Mouse (Mus musculus): ENCODE measurements around the gene Bcl2l14. TPM values are rescaled to one million over a fixed set of nuclear protein-coding genes. Genes with fewer than 3 reads are reported as not detected.
A peak's percentile ranks its signal among the peaks of the same experiment; 100 is the strongest.

Gene Bcl2l14
- polyA plus RNA-seq (2014; fragmentation: Nextera tagmentation; extraction: Ambion mirVana): 0.24 and 0.33 TPM in 2 replicates

GRCm38 (mm10) chr6:134396018-134396417 is at the start of gene Bcl2l14:
Bcl2l14 (plus strand) TSS chr6:134396318.
- Histone ChIP-seq H3K4me3 (ENCODE audit: low read depth, low read length) (no peak within 1 kb of the TSS), H3K36me3 (ENCODE audit: control insufficient read depth, insufficient read depth, low read length) (no peaks in the 10 kb centered on the region), H3K27me3 (ENCODE audit: control insufficient read depth, insufficient read depth, low read length) (no peaks in the 10 kb centered on the region), H3K4me1 (replicated peaks; ENCODE audit: control insufficient read depth, insufficient read depth, low read length) (no peaks in the 10 kb centered on the region), H3K9ac (ENCODE audit: low read length) (no peak within 1 kb of the TSS), H3K9me3 (ENCODE audit: control insufficient read depth, low read length) (no peaks in the 10 kb centered on the region), H3K4me2 (ENCODE audit: low read depth, low read length, severe bottlenecking) (no peak within 1 kb of the TSS), H3K27ac (ENCODE audit: low read depth, low read length) (no peak within 1 kb of the TSS)
- DNase-seq (ENCODE audit: low spot score): peak; percentile 24
- no peak for ATAC-seq (replicated peaks; ENCODE audit: low FRiP score)
- 87% methylated on average over 4 of the region's 4 CpGs for WGBS

DNA sequence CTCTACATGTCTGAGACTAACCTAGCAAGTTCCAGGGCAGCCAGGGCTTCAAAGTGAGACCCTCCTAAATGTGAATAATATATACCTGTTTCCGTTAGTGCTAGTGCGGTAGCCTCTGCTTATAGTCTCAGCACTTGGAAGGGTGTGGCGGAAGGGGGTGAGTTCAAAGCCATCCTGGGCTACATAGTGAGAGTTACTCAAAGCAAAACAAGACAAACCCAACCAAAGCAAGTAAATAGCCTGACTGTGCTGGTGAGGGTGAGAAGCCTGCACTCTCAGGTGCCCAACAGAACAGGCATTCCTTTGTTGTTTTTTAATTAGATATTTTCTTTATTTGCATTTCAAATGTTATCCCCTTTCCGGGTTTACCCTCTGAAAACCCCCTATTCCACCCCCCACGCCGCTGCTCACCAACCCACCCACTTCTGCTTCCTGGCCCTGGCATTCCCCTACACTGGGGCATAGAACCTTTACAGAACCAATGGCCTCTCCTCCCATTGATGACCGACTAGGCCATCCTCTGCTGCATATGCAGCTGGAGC is 47.5 kb upstream of the Bcl2l14 start:
- H3K9ac ChIP-seq (ENCODE audit: low read length): no peak overlapping the region
- no peak overlapping the region for H3K4me3 ChIP-seq (ENCODE audit: low read depth, low read length)
- H3K9me3 ChIP-seq (ENCODE audit: control insufficient read depth, low read length): no peaks in the 10 kb centered on the region
- H3K27me3 ChIP-seq (ENCODE audit: control insufficient read depth, insufficient read depth, low read length): no peaks in the 10 kb centered on the region
- H3K4me2 ChIP-seq (ENCODE audit: low read depth, low read length, severe bottlenecking): no peak overlapping the region
- WGBS: 90% methylated on average over 7 of the region's 7 CpGs
- H3K4me1 ChIP-seq (replicated peaks; ENCODE audit: control insufficient read depth, insufficient read depth, low read length): no peaks in the 10 kb centered on the region
- H3K36me3 ChIP-seq (ENCODE audit: control insufficient read depth, insufficient read depth, low read length): no peaks in the 10 kb centered on the region
- no peak overlapping the region for H3K27ac ChIP-seq (ENCODE audit: low read depth, low read length)
- DNase-seq (ENCODE audit: low spot score) (no peak), ATAC-seq (replicated peaks; ENCODE audit: low FRiP score) (no peak)

GRCm38 (mm10) chr6:134352881-134353280 is 43.2 kb upstream of the Bcl2l14 start:
- H3K27me3 ChIP-seq (ENCODE audit: control insufficient read depth, insufficient read depth, low read length): no peaks in the 10 kb centered on the region
- no peaks in the 10 kb centered on the region for H3K4me1 ChIP-seq (replicated peaks; ENCODE audit: control insufficient read depth, insufficient read depth, low read length)
- ATAC-seq (replicated peaks; ENCODE audit: low FRiP score): no peak
- WGBS: 89% methylated on average over 6 of the region's 6 CpGs
- DNase-seq (ENCODE audit: low spot score): no peak
- H3K36me3 ChIP-seq (ENCODE audit: control insufficient read depth, insufficient read depth, low read length): no peaks in the 10 kb centered on the region
- no peak overlapping the region for H3K27ac ChIP-seq (ENCODE audit: low read depth, low read length)
- no peak overlapping the region for H3K4me3 ChIP-seq (ENCODE audit: low read depth, low read length)
- H3K9ac ChIP-seq (ENCODE audit: low read length): no peak overlapping the region
- no peaks in the 10 kb centered on the region for H3K9me3 ChIP-seq (ENCODE audit: control insufficient read depth, low read length)
- H3K4me2 ChIP-seq (ENCODE audit: low read depth, low read length, severe bottlenecking): no peak overlapping the region

DNA sequence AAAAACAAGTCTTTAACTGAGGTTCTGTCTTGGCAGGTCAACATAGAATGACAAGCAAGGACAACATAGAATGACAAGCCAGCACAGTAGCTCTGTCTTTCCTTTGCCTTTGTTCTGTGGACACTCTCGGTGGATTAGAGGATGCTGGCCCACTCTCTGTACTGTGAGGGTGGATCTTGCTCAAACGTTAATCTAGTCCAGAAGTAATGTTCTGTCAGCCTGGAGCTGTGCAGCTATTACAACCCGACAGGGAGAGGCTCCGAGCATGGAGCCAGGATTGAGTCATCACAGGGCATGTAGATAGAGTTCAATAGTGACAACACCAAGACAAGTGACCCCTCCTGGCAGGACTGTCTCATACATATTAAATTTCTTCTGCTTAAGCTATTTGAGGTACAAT is 42.4 kb upstream of the Bcl2l14 start:
- no peak overlapping the region for H3K9ac ChIP-seq (ENCODE audit: low read length)
- WGBS: 86% methylated on average over 4 of the region's 4 CpGs
- ATAC-seq (replicated peaks; ENCODE audit: low FRiP score) (no peak), DNase-seq (ENCODE audit: low spot score) (no peak)
- no peaks in the 10 kb centered on the region for H3K36me3 ChIP-seq (ENCODE audit: control insufficient read depth, insufficient read depth, low read length)
- H3K4me2 ChIP-seq (ENCODE audit: low read depth, low read length, severe bottlenecking): no peak overlapping the region
- H3K4me3 ChIP-seq (ENCODE audit: low read depth, low read length): no peak overlapping the region
- no peaks in the 10 kb centered on the region for H3K27me3 ChIP-seq (ENCODE audit: control insufficient read depth, insufficient read depth, low read length)
- H3K27ac ChIP-seq (ENCODE audit: low read depth, low read length): no peak overlapping the region
- H3K9me3 ChIP-seq (ENCODE audit: control insufficient read depth, low read length): no peaks in the 10 kb centered on the region
- H3K4me1 ChIP-seq (replicated peaks; ENCODE audit: control insufficient read depth, insufficient read depth, low read length): no peaks in the 10 kb centered on the region

DNA sequence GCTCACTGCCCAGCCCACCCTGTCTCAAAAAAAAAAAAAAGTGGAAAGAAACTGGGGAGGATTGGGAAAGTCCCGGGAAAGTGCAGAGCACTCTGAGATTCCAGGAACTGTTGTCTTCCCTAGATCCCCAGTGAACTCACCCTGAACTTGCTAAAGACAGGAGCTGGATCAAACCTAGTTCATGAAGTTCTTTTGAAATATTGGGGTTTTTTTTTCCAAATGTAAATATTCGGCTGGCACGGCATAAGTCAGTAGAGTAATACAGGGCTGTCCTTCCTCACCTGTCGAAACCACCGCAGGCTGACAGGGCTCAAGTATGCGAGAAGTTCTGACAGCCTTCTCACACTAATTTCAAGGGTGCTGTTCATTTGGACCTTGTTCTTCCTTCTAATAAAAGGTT is 38.5 kb upstream of the Bcl2l14 start:
- no peak for ATAC-seq (replicated peaks; ENCODE audit: low FRiP score)

GRCm38 (mm10) chr6:134360079-134360478 is 36.0 kb upstream of the Bcl2l14 start:
- Histone ChIP-seq H3K4me3 (ENCODE audit: low read depth, low read length) (no peak overlapping the region), H3K4me1 (replicated peaks; ENCODE audit: control insufficient read depth, insufficient read depth, low read length) (no peaks in the 10 kb centered on the region), H3K36me3 (ENCODE audit: control insufficient read depth, insufficient read depth, low read length) (no peaks in the 10 kb centered on the region), H3K9ac (ENCODE audit: low read length) (no peak overlapping the region), H3K27me3 (ENCODE audit: control insufficient read depth, insufficient read depth, low read length) (no peaks in the 10 kb centered on the region), H3K9me3 (ENCODE audit: control insufficient read depth, low read length) (no peaks in the 10 kb centered on the region), H3K27ac (ENCODE audit: low read depth, low read length) (no peak overlapping the region), H3K4me2 (ENCODE audit: low read depth, low read length, severe bottlenecking) (no peak overlapping the region)
- no peak for DNase-seq (ENCODE audit: low spot score)
- 88% methylated on average over 4 of the region's 4 CpGs for WGBS
- ATAC-seq (replicated peaks; ENCODE audit: low FRiP score): no peak

More for the DNA sequence above, 38.5 kb upstream of the Bcl2l14 start:
- H3K27me3 ChIP-seq (ENCODE audit: control insufficient read depth, insufficient read depth, low read length): no peaks in the 10 kb centered on the region
- H3K9ac ChIP-seq (ENCODE audit: low read length): no peak overlapping the region
- H3K4me1 ChIP-seq (replicated peaks; ENCODE audit: control insufficient read depth, insufficient read depth, low read length): no peaks in the 10 kb centered on the region
- no peaks in the 10 kb centered on the region for H3K36me3 ChIP-seq (ENCODE audit: control insufficient read depth, insufficient read depth, low read length)
- WGBS: 79% methylated on average over 6 of the region's 6 CpGs
- no peak overlapping the region for H3K27ac ChIP-seq (ENCODE audit: low read depth, low read length)
- DNase-seq (ENCODE audit: low spot score): no peak
- H3K9me3 ChIP-seq (ENCODE audit: control insufficient read depth, low read length): no peaks in the 10 kb centered on the region
- no peak overlapping the region for H3K4me3 ChIP-seq (ENCODE audit: low read depth, low read length)
- no peak overlapping the region for H3K4me2 ChIP-seq (ENCODE audit: low read depth, low read length, severe bottlenecking)

GRCm38 (mm10) chr6:134364644-134365043 is 31.5 kb upstream of the Bcl2l14 start:
- H3K9me3 ChIP-seq (ENCODE audit: control insufficient read depth, low read length): no peaks in the 10 kb centered on the region
- H3K9ac ChIP-seq (ENCODE audit: low read length): no peak overlapping the region
- no peak for ATAC-seq (replicated peaks; ENCODE audit: low FRiP score)
- H3K27ac ChIP-seq (ENCODE audit: low read depth, low read length): no peak overlapping the region
- DNase-seq (ENCODE audit: low spot score): no peak
- no peaks in the 10 kb centered on the region for H3K27me3 ChIP-seq (ENCODE audit: control insufficient read depth, insufficient read depth, low read length)
- WGBS: 75% methylated on average over 6 of the region's 6 CpGs
- no peaks in the 10 kb centered on the region for H3K4me1 ChIP-seq (replicated peaks; ENCODE audit: control insufficient read depth, insufficient read depth, low read length)
- H3K4me2 ChIP-seq (ENCODE audit: low read depth, low read length, severe bottlenecking): no peak overlapping the region
- no peak overlapping the region for H3K4me3 ChIP-seq (ENCODE audit: low read depth, low read length)
- no peaks in the 10 kb centered on the region for H3K36me3 ChIP-seq (ENCODE audit: control insufficient read depth, insufficient read depth, low read length)

DNA sequence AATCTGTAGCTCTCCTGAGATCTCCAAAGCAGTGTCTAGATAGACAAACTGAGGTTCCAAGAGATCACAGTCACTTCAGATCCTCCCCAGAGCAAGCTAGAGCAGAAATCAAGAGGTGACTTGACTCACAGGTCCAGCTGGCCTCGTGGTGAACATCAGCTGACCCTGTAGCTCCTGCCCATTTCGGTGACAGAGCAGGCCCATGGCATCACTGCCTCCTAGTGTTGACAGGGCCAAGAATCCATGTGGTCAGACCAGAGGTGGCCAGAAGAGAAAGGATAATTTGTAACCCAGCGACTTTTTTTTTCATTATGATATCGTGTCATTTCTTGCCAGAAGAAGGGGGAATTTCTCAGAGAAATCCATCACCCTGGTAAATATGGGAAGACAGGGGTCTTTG is 30.2 kb upstream of the Bcl2l14 start:
- 81% methylated on average over 4 of the region's 4 CpGs for whole genome bisulfite sequencing
- no peak overlapping the region for H3K4me3 ChIP-seq (ENCODE audit: low read depth, low read length)
- ATAC-seq (replicated peaks; ENCODE audit: low FRiP score) (no peak), DNase-seq (ENCODE audit: low spot score) (no peak)
- H3K4me2 ChIP-seq (ENCODE audit: low read depth, low read length, severe bottlenecking): no peak overlapping the region
- no peak overlapping the region for H3K9ac ChIP-seq (ENCODE audit: low read length)
- H3K4me1 ChIP-seq (replicated peaks; ENCODE audit: control insufficient read depth, insufficient read depth, low read length): no peaks in the 10 kb centered on the region
- no peaks in the 10 kb centered on the region for H3K27me3 ChIP-seq (ENCODE audit: control insufficient read depth, insufficient read depth, low read length)
- H3K9me3 ChIP-seq (ENCODE audit: control insufficient read depth, low read length): no peaks in the 10 kb centered on the region
- no peaks in the 10 kb centered on the region for H3K36me3 ChIP-seq (ENCODE audit: control insufficient read depth, insufficient read depth, low read length)
- no peak overlapping the region for H3K27ac ChIP-seq (ENCODE audit: low read depth, low read length)
